Mouse (Mus musculus): ENCODE measurements around the gene Slc22a20. TPM values are rescaled to one million over a fixed set of nuclear protein-coding genes. Genes with fewer than 3 reads are reported as not detected.

The Slc22a20 gene
- total and polyA plus RNA-seq, 3 experiments: not detected

DNA sequence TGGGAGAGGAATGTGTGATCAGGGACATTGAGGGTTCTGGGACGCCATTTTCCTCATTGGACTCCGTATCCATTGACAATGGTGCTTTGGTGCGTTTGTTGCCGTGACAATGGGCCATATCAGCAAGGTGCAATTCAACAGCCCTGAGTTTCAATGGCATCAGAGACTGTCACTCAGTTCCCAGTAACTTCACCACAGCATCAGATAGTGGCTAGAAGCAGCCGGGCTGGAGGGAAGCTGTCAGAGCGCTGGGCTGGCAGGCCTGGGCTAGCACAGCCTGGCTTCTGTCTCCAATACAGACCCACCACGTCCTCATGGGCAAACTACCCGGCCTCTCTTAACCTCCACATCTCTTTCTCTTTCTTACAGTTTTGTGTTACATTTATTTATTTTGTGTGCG is 5.5 kb downstream of the Slc22a20 start:
- H3K9me3 ChIP-seq (replicated peaks): no peaks in the 10 kb centered on the region
- ATAC-seq (ENCODE audit: extremely low read depth, insufficient number of reproducible peaks, low FRiP score, poor library complexity, severe bottlenecking) (no peak), DNase-seq (ENCODE audit: low spot score) (no peak)
- H3K4me3 ChIP-seq (ENCODE audit: low read depth, low read length): no peak overlapping the region
- peaks cover 15% of the 10 kb centered on the region for H3K27me3 ChIP-seq (ENCODE audit: insufficient read depth, low read length)
- H3K4me1 ChIP-seq (ENCODE audit: insufficient read depth, low read depth, low read length): peaks cover 19% of the 10 kb centered on the region
- no peaks in the 10 kb centered on the region for H3K36me3 ChIP-seq (replicated peaks)
- TF ChIP-seq TAL1 (conservative IDR thresholded peaks at IDR 0.05; ENCODE audit: low read depth, low read length) (no peak), GATA2 (IDR thresholded peaks at IDR 0.05; ENCODE audit: borderline replicate concordance, low read depth, low read length) (no peak), CTCF (IDR thresholded peaks at IDR 0.05; ENCODE audit: low read depth, low read length) (no peak)

DNA sequence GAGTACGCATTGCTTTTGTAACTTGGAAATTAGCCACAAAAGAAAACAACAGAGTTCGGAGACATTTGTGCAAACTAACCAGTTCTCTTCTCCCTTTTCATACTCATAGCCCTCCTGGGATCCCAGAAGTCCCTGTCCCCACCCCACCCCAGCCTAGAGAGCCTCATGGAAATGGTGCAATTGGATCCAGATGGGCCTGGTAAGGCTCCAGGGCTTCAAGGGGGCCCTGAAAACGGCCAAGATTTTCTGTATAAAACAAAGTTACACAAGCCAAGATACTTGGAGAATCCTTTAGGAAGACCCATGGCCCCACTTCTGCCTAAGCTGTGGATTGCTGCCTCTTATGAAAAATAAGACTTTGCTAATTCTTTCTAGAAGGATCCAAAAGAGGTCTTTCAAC is 8.2 kb downstream of the Slc22a20 start:
- TF ChIP-seq GATA1 (IDR thresholded peaks at IDR 0.05; ENCODE audit: borderline replicate concordance, low read length): no peak
- no peak for TF ChIP-seq POLR2AphosphoS5 (IDR thresholded peaks at IDR 0.05; ENCODE audit: insufficient replicate concordance, low read depth, low read length)
- no peak for TF ChIP-seq TAL1 (conservative IDR thresholded peaks at IDR 0.05; ENCODE audit: low read depth, low read length)
- no peak for TF ChIP-seq CTCF (IDR thresholded peaks at IDR 0.05; ENCODE audit: low read depth, low read length)
- no peak for TF ChIP-seq GATA2 (IDR thresholded peaks at IDR 0.05; ENCODE audit: borderline replicate concordance, low read depth, low read length)
- H3K4me3 ChIP-seq (ENCODE audit: low read depth, low read length): no peak overlapping the region
- ATAC-seq (ENCODE audit: extremely low read depth, insufficient number of reproducible peaks, low FRiP score, poor library complexity, severe bottlenecking) (no peak), DNase-seq (ENCODE audit: low spot score) (no peak)
- H3K9me3 ChIP-seq (replicated peaks): no peaks in the 10 kb centered on the region
- peaks cover 17% of the 10 kb centered on the region for H3K4me1 ChIP-seq (ENCODE audit: insufficient read depth, low read depth, low read length)
- peaks cover 6% of the 10 kb centered on the region for H3K27me3 ChIP-seq (ENCODE audit: insufficient read depth, low read length)
- no peaks in the 10 kb centered on the region for H3K36me3 ChIP-seq (replicated peaks)

DNA sequence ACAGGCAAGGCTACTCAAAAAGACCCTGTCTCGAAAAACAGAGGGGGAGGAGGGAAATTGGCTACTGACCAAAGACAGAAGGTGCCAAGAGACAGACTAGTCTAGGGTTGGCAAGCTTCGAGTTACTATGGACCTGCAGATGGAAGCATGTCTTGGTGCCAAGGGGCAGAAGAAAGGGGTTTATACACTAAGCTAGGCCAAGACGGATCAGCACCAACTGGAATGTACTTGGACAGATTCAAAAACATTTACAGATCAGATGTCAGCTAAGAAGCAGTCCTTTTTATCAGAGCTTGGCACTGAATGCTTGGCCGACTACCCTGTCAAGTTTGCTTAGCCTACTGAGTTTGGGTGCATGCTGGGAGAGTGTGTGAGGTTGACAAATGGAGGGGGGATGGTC is 10.3 kb downstream of the Slc22a20 start:
- Histone ChIP-seq H3K36me3 (replicated peaks) (no peaks in the 10 kb centered on the region), H3K4me3 (ENCODE audit: low read depth, low read length) (no peak overlapping the region), H3K4me1 (ENCODE audit: insufficient read depth, low read depth, low read length) (peaks cover 22% of the 10 kb centered on the region), H3K27me3 (ENCODE audit: insufficient read depth, low read length) (no peaks in the 10 kb centered on the region), H3K9me3 (replicated peaks) (no peaks in the 10 kb centered on the region)
- no peak for DNase-seq (ENCODE audit: low spot score)
- no peak for ATAC-seq (ENCODE audit: extremely low read depth, insufficient number of reproducible peaks, low FRiP score, poor library complexity, severe bottlenecking)
- no peak for TF ChIP-seq GATA2 (IDR thresholded peaks at IDR 0.05; ENCODE audit: borderline replicate concordance, low read depth, low read length)
- TF ChIP-seq POLR2AphosphoS5 (IDR thresholded peaks at IDR 0.05; ENCODE audit: insufficient replicate concordance, low read depth, low read length): no peak
- TF ChIP-seq CTCF (IDR thresholded peaks at IDR 0.05; ENCODE audit: low read depth, low read length): no peak
- no peak for TF ChIP-seq TAL1 (conservative IDR thresholded peaks at IDR 0.05; ENCODE audit: low read depth, low read length)
- TF ChIP-seq GATA1 (IDR thresholded peaks at IDR 0.05; ENCODE audit: borderline replicate concordance, low read length): no peak

DNA sequence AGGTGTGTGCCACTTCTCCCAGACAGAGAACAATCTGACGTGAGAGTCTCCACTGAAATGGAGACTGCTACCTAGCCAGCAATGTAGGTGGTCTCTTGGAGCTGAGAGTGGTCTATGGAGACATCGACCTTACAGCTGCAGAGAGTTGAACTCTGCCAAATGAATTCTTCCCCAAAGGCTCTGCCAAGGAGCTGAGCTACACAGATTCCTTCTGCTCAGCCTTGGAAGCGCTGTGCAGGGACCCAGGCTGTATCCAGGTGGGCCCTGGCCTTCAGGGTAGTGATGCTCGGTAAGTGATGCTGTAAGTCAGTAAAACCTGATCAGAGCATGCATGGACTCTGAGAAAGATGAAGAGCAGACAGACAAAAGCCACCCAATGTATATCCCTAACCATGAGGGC is 10.8 kb downstream of the Slc22a20 start:
- H3K9me3 ChIP-seq (replicated peaks): no peaks in the 10 kb centered on the region
- no peak overlapping the region for H3K4me3 ChIP-seq (ENCODE audit: low read depth, low read length)
- no peak for DNase-seq (ENCODE audit: low spot score)
- TF ChIP-seq POLR2AphosphoS5 (IDR thresholded peaks at IDR 0.05; ENCODE audit: insufficient replicate concordance, low read depth, low read length) (no peak), GATA2 (IDR thresholded peaks at IDR 0.05; ENCODE audit: borderline replicate concordance, low read depth, low read length) (no peak), GATA1 (IDR thresholded peaks at IDR 0.05; ENCODE audit: borderline replicate concordance, low read length) (no peak), TAL1 (conservative IDR thresholded peaks at IDR 0.05; ENCODE audit: low read depth, low read length) (no peak), CTCF (IDR thresholded peaks at IDR 0.05; ENCODE audit: low read depth, low read length) (no peak)
- ATAC-seq (ENCODE audit: extremely low read depth, insufficient number of reproducible peaks, low FRiP score, poor library complexity, severe bottlenecking): no peak
- H3K4me1 ChIP-seq (ENCODE audit: insufficient read depth, low read depth, low read length): peaks cover 21% of the 10 kb centered on the region
- H3K36me3 ChIP-seq (replicated peaks): no peaks in the 10 kb centered on the region
- H3K27me3 ChIP-seq (ENCODE audit: insufficient read depth, low read length): no peaks in the 10 kb centered on the region

DNA sequence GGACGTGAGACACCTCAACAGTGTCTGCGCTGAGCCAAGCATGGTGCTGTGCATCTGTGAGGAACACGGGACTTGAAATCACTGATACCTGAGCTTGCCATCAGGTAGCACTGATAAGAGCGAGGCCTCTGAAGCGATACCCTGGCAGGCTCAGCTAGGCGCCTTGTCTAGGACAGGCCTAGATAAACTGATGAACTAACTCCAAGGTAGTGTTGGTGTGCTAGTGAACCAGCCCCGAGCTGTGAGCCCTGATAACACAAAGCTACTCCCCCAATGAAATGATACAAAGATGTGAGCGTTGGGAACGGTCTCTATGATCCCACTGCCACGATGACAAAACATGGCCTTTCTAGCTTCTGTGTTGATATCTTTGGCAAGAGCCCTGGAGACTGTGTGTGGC is 18.3 kb downstream of the Slc22a20 start:
- peak overlapping the region; percentile 20; the same call in 1 of the 2 replicates for H3K4me3 ChIP-seq (ENCODE audit: low read depth, low read length)
- DNase-seq (ENCODE audit: low spot score): peak; percentile 54
- no peaks in the 10 kb centered on the region for H3K27me3 ChIP-seq (ENCODE audit: insufficient read depth, low read length)
- TF ChIP-seq TAL1 (conservative IDR thresholded peaks at IDR 0.05; ENCODE audit: low read depth, low read length) (peak; percentile 89), GATA2 (IDR thresholded peaks at IDR 0.05; ENCODE audit: borderline replicate concordance, low read depth, low read length) (no peak), CTCF (IDR thresholded peaks at IDR 0.05; ENCODE audit: low read depth, low read length) (no peak), GATA1 (IDR thresholded peaks at IDR 0.05; ENCODE audit: borderline replicate concordance, low read length) (no peak)
- no peaks in the 10 kb centered on the region for H3K9me3 ChIP-seq (replicated peaks)
- ATAC-seq (ENCODE audit: extremely low read depth, insufficient number of reproducible peaks, low FRiP score, poor library complexity, severe bottlenecking): peak; percentile 69
- peaks cover 74% of the 10 kb centered on the region for H3K4me1 ChIP-seq (ENCODE audit: insufficient read depth, low read depth, low read length)
- no peaks in the 10 kb centered on the region for H3K36me3 ChIP-seq (replicated peaks)

DNA sequence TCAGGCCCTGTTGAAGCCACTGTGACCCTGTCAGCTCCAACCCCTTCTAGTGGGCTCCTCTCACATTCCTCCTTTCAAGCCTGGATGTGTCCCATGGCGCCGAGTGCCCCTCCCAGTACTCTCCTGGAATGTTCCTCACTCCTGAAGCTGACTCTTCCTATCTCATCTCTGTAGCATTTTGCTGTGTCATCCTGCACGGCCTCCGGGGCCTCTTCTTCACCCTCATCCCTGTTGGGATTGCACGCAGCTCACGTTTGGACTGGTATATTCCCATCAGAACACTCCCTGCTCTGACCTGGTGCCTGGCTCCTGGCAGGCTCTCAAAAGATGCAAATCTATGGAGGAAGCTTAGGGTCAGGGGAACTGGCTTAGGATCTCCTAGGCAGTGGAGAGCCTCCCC is 19.2 kb downstream of the Slc22a20 start:
- DNase-seq (ENCODE audit: low spot score): no peak
- TF ChIP-seq GATA1 (IDR thresholded peaks at IDR 0.05; ENCODE audit: borderline replicate concordance, low read length): no peak
- no peak for TF ChIP-seq POLR2AphosphoS5 (IDR thresholded peaks at IDR 0.05; ENCODE audit: insufficient replicate concordance, low read depth, low read length)
- TF ChIP-seq TAL1 (conservative IDR thresholded peaks at IDR 0.05; ENCODE audit: low read depth, low read length): no peak
- TF ChIP-seq CTCF (IDR thresholded peaks at IDR 0.05; ENCODE audit: low read depth, low read length): no peak
- no peak for TF ChIP-seq GATA2 (IDR thresholded peaks at IDR 0.05; ENCODE audit: borderline replicate concordance, low read depth, low read length)
- Histone ChIP-seq H3K4me1 (ENCODE audit: insufficient read depth, low read depth, low read length) (peaks cover 74% of the 10 kb centered on the region), H3K9me3 (replicated peaks) (no peaks in the 10 kb centered on the region), H3K27me3 (ENCODE audit: insufficient read depth, low read length) (no peaks in the 10 kb centered on the region), H3K4me3 (ENCODE audit: low read depth, low read length) (peak overlapping the region; percentile 63; the same call in 1 of the 2 replicates), H3K36me3 (replicated peaks) (peaks cover 3% of the 10 kb centered on the region)
- no peak for ATAC-seq (ENCODE audit: extremely low read depth, insufficient number of reproducible peaks, low FRiP score, poor library complexity, severe bottlenecking)

DNA sequence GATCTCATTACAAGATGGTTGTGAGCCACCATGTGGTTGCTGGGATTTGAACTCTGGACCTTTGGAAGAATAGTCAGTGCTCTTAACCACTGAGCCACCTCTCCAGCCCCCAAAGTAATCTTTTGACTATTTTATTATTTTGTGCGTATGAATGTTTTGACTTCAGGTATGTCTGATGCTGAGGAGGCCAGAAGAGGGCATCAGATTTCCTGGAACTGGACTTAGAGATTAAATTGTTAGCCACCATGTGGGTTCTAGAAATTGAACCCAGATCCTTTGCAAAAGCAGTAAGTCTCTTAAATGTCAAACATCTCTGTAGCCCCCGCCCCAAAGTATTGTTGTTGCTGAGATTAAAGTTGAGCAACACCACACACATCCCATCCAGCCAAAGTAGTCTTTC is 20.0 kb downstream of the Slc22a20 start:
- DNase-seq (ENCODE audit: low spot score) (no peak), ATAC-seq (ENCODE audit: extremely low read depth, insufficient number of reproducible peaks, low FRiP score, poor library complexity, severe bottlenecking) (no peak)
- Histone ChIP-seq H3K4me1 (ENCODE audit: insufficient read depth, low read depth, low read length) (peaks cover 77% of the 10 kb centered on the region), H3K9me3 (replicated peaks) (no peaks in the 10 kb centered on the region), H3K4me3 (ENCODE audit: low read depth, low read length) (no peak overlapping the region), H3K27me3 (ENCODE audit: insufficient read depth, low read length) (no peaks in the 10 kb centered on the region), H3K36me3 (replicated peaks) (peaks cover 12% of the 10 kb centered on the region)
- TF ChIP-seq TAL1 (conservative IDR thresholded peaks at IDR 0.05; ENCODE audit: low read depth, low read length): no peak
- TF ChIP-seq POLR2AphosphoS5 (IDR thresholded peaks at IDR 0.05; ENCODE audit: insufficient replicate concordance, low read depth, low read length): no peak
